Mouse (Mus musculus) embryo, embryonic 10.5 days (tissue): ENCODE results near the gene Rybp.

Experiments used
- DNase-seq: peaks from one replicate; pipeline ENCODE4 v3.0.0-alpha.2; 2015; ENCODE audit warnings: low spot score

Rybp gene

DNA sequence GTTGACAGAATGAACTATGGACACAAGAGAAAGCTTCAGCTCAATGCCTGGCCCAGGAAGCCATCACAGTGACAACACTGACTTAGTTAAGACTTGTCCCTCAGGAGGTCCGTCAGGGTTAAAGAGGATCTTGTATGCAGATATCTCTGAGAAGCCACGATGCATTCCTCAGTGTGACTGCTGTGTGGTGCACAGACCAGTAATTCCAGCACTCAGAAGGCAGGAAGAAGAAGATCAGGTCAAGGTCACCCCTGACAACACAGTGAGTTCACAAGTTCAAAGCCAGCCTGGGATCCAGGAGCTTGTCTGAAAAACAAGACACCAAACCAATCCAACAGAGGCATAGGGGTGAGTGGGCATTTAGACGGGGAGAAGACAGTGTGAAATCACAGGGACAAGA is 67.3 kb downstream of the Rybp start:
- no peak for DNase-seq

- peak; percentile 78 for DNase-seq
Observed at GRCm38 (mm10) chr6:100218541-100219341, 68.5 kb downstream of the Rybp start.

GRCm38 (mm10) chr6:100217507-100217906 is 69.8 kb downstream of the Rybp start:
- no peak for DNase-seq

DNA sequence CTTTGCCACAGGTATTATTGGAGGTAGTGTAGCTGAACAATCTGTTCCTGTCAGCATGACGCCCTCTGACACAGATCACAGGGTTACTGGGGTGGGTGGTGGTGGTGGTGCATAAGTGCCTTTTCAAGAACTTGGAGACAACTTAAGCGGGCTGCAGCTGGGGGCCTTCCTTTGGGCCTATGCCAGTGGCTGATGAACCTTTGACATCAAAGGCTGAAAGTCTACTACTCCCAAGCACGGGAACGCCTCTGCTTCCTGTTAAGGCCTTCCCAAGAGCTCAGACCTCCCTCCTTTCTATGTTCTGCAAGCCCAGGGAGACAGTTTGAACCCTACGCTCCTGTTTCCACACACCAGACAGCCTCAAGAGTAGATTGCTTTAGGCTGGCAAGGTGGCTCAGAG is 70.3 kb downstream of the Rybp start:
- DNase-seq: no peak

- DNase-seq: no peak
Observed at GRCm38 (mm10) chr6:100215809-100216208, 71.5 kb downstream of the Rybp start.

DNA sequence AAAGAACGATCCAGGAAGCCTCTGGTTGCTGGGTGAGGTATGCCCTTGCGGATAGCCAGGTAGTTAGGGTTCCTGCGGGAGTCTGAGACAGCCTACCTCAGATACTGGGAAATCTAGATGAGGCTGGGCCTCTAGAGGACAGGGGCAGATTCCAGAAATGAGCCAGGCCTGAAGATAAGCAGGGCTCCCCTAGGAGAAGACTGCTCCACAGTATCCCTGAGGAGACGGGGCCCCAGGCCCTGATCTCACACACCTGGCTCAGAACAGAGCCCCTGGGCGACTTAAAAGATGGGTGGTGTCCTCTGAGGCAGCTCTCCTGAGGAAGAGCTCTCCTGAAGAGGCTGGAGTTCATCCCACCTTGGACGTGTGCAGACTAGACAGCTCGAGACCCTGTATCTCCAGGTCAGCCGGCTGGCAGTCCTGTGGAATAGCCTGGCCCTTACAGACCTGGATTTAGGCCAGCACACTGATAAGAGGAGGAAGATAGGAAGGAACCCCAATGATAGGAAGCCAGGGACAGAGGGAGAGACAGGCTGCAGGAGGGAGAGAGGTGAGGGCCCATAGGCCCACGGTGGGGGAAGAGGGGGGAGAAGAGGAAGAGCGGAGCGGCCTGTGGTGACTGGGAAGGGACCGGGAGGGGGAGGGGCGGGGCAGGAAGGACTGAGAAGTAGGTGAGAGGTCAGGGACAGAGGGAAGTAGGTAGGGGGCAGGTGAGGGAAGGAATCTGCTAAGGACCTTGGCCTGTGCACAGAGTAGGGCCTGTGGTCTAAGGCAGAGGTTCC is 73.0 kb downstream of the Rybp start:
- no peak for DNase-seq

DNA sequence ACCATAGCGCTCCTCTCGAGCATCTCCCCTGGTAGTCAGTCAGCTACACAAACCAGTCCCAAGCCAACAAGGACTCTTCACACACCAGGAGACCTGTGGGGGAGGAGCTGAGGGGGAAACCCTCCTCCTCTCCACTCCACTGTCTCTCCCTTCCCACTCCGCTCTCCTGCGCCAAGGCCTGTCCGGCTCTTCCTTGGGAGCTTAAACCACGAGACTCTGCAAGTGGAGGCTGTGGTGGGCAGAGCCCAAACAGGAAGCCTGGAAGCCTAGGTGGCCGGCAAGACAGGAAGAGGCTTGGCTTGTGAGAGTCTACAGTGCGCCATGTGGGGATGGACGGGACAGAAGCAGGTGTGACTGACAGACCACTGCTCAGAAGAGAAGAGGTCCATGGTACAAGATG is 73.7 kb downstream of the Rybp start:
- DNase-seq: no peak

DNA sequence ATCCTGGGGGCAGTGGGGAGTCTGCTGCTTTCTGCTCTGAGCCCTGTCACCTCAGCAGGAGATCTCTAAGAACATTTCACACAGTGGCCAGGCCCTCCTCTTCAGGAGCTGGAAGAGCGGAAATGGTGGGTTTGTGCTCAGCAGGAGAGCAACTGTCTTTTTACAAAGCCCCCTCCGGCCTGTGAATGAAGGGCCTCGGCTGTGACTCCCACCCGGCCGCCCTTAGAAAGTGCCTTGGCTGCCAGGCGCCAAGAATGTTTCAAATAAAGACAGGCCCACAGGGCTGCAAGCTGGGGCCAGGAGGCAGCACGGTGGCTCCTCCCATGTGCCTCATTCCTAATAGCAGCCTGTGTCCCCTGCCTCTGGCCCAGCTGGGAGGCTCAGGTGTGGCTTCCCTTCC is 74.5 kb downstream of the Rybp start:
- peak; percentile 54 for DNase-seq

DNA sequence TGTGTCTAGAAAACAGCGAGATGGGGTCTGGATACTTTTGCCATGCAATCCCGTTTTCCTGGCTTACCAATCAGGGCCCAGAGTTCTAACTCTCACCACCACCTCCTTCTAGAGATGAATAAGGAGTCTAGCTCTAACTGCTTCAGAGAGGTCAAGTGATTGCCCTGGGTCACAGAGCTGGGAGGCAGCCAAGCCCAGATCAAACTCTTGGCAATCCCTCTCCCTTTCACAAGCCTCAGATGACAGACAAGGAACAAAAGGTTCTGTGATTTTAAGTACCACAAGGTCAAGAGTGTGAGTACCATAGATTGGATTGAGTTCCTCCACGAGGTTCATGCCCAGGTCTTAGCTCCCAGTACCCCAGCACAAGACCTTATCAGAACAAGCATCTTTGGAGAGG is 75.6 kb downstream of the Rybp start:
- DNase-seq: no peak

GRCm38 (mm10) chr6:100210517-100210916 is 76.8 kb downstream of the Rybp start:
- DNase-seq: no peak

DNA sequence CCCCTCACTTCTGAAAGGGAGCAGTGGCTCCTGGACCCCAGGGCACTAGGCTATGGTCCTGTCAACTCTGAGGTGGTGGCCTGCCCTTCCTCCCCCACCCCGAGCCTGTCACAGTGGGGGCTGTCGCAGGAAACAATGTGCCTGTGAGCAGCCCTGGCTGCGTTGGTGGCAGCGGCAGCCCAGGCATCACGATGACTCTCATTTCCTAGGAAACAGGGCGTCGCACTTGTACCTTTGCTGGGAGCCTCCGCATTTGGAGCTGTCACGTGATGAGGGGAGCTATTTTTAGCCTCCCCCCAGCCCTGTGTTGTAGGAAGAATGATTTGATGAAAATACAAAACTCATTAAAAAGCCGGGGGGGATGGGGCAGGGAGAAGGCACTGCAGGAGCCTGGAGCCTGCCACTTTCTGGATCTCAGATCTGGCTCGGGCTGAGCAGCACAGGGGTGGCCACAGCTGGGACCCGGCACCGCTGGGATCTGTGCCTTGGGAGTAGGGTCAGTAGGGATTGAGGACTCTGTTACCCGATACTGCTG is 80.5 kb downstream of the Rybp start:
- DNase-seq: no peak

- no peak for DNase-seq
Observed at GRCm38 (mm10) chr6:100206261-100206660, 81.0 kb downstream of the Rybp start.

- no peak for DNase-seq
Observed at GRCm38 (mm10) chr6:100204436-100204835, 82.8 kb downstream of the Rybp start.

- peak; percentile 68 for DNase-seq
Observed at GRCm38 (mm10) chr6:100203492-100203891, 83.8 kb downstream of the Rybp start.

DNA sequence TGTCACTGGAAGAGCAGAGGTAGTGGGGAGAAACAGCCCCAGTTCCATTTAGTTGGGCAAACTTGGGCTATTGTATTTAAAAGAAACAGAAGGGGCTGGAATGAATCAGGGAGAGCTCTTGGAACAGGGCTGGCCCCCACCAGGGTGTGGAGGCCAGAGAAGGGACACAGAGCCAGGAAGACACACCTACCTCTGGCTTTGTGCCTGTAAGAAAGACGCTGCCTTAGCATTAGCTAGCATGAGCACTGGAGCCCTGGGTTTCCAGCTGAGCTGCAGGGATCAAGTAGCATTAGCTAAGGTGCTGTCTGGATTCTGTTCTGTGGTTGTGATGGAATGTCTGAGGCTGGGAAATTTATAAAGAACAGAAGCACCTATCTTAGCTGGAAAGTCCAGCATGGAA is 85.2 kb downstream of the Rybp start:
- DNase-seq: no peak

DNA sequence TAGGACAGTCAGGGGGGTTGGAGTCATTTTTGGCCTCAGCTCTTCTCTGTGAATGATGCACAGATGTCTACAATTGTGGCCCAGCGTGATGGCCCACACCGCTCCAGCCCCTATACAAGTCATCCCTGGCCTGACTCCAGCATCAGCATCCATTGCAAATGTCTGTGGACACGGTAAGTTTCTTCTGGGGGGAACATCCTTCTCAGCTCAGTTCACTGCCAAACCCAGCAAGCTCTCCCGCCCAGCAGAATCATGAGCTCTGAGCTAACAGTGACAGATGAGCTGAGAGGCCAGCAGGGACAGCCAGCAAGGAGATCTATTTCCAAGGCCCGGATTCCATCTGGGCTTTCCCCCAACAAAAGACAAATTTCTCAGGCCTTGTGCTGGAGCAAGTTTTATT is 90.2 kb downstream of the Rybp start:
- no peak for DNase-seq

DNA sequence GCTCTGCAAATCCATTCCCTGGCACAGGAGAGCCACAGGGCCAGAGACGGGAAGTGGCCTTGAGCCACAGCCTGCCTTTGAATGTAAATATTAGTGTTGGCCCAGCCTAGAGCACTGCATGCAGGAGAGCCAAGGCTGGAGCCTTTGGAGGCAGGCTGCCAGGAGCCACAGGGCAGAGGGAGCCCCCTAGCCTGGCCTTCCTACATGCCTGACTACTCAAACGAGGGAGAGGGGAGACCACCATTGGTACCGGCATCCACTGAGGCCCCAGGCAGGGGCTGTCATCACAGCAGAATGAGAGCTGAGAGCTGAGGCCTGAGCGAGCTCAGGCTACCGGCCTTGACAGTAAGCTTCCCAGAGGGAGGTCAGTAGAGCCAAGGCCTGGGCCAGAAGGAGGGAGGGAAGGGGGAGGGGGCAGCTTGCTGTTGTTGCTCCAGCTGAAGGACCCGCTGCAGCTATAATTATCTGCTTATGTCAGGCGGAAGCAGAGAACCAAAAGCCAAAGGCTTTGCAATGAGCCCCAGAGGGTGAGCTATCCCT is 91.3 kb downstream of the Rybp start:
- peak; percentile 74 for DNase-seq

DNA sequence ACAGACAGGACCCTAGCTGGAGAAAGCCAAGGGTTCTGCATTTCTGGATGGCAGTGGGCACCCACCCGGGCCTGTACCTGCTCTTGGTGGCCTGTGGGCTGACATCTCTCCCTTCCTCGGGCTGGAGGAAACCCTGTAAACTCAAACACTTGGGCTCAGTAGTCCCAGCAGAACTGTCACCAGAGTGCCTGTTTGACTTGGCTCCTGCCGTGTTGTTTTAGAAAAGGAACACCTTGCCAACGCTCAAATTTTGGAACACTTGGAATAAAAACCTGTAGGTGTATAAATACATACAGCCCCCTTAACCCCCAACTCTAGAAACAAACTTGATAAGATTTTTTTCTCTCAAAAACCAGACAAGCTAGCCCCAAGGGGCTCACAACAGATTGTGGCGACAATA is 92.2 kb downstream of the Rybp start:
- no peak for DNase-seq

- no peak for DNase-seq
Observed at GRCm38 (mm10) chr6:100193760-100194159, 93.5 kb downstream of the Rybp start.

- DNase-seq: no peak
Observed at GRCm38 (mm10) chr6:100192691-100193229, 94.5 kb downstream of the Rybp start.

DNA sequence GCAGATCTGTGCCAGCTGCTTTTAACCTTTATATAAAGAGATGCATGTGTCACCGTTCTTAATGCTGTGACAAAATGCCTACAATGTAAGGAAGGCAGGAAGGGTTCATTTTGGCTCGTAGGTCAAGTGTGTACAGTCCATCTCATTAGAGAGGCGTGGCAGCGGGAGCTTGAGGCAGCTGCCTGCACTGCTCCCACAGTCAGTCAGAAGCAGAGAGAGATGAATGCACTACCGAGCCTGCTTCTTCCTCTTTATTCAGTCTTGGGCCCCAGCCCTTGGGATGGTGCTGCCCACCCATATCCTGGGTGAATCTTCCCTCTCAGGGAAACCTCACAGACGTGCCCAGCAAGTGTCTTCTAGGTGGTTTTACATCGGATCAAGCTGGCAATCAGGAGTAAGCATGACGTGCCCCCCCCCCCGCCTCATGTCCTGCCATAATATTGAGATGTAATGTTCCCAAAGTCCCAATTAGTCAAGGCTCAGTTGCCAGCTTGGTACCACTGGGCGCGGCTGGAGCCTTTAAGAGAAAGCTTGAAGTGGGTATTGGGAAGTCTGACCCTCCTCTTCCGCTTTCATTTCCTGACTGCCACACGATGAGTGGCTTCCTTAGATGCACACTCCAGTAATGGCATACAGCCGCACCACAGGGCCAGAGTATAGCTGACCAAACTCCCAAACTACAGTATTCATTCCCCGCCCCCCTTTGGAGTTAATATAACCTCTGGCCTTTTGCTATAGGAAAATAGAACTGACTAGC is 96.3 kb downstream of the Rybp start:
- DNase-seq: no peak

GRCm38 (mm10) chr6:100190310-100190709 is 97.0 kb downstream of the Rybp start:
- DNase-seq: no peak
